Mouse (Mus musculus): Measurements from ENCODE around the gene Vmn2r13. TPM values are rescaled to one million over a fixed set of nuclear protein-coding genes. Genes with fewer than 3 reads are reported as not detected.
"Not testable (repeated sequence)": the region's sequence is repeated elsewhere in the genome, so short reads cannot be mapped to it uniquely, and the experiment has no call there.

Gene Vmn2r13
- polyA plus RNA-seq (2015; fragmentation: Nextera tagmentation; extraction: Ambion mirVana) = not detected in 2 replicates

- 52% methylated on average over 2 of the region's 2 CpGs for WGBS
- ATAC-seq (replicated peaks); H3K27ac ChIP-seq (replicated peaks); H3K4me1 ChIP-seq; H3K4me2 ChIP-seq (replicated peaks); H3K4me3 ChIP-seq; H3K9ac ChIP-seq (replicated peaks); H3K9me3 ChIP-seq; H3K36me3 ChIP-seq; H3K27me3 ChIP-seq: not testable (repeated sequence)
These were observed at the start of gene Vmn2r13 for GRCm38 (mm10) chr5:109192099-109192498. TSS of gene Vmn2r13 (minus strand) at chr5:109192199.

- H3K9ac ChIP-seq (replicated peaks) = no peak within 1 kb of the TSS
- ATAC-seq (replicated peaks) = no peak
- 69% methylated on average over 3 of the region's 3 CpGs for WGBS
- no peak within 1 kb of the TSS for H3K27ac ChIP-seq (replicated peaks)
- no peak within 1 kb of the TSS for H3K4me3 ChIP-seq
- H3K36me3 ChIP-seq = no peaks in the 10 kb centered on the region
- H3K4me2 ChIP-seq (replicated peaks) = no peak within 1 kb of the TSS
- H3K9me3 ChIP-seq = peaks cover 16% of the 10 kb centered on the region; the same call in 1 of the 2 replicates
- no peaks in the 10 kb centered on the region for H3K27me3 ChIP-seq
- H3K4me1 ChIP-seq = no peaks in the 10 kb centered on the region
These were observed 32.6 kb upstream of the Vmn2r13 start, which contains the start of gene Vmn2r14 for GRCm38 (mm10) chr5:109224608-109225007. TSS of gene Vmn2r14 (minus strand) at chr5:109224708.

GRCm38 (mm10) chr5:109166851-109167250 is 25.1 kb downstream of the Vmn2r13 start:
- not testable (repeated sequence) for H3K9me3 ChIP-seq; H3K4me3 ChIP-seq; H3K9ac ChIP-seq (replicated peaks); H3K27me3 ChIP-seq; H3K4me1 ChIP-seq; H3K36me3 ChIP-seq; H3K27ac ChIP-seq (replicated peaks); ATAC-seq (replicated peaks); H3K4me2 ChIP-seq (replicated peaks)
- 85% methylated on average over 4 of the region's 4 CpGs for WGBS

- Histone ChIP-seq H3K4me1 (no peaks in the 10 kb centered on the region), H3K4me3 (no peak overlapping the region), H3K9me3 (peaks cover 5% of the 10 kb centered on the region; the same call in 1 of the 2 replicates), H3K9ac (replicated peaks) (no peak overlapping the region), H3K27ac (replicated peaks) (no peak overlapping the region), H3K27me3 (no peaks in the 10 kb centered on the region), H3K36me3 (no peaks in the 10 kb centered on the region), H3K4me2 (replicated peaks) (no peak overlapping the region)
- WGBS = 85% methylated on average over 5 of the region's 5 CpGs
- no peak for ATAC-seq (replicated peaks)
These were observed 31.9 kb downstream of the Vmn2r13 start for GRCm38 (mm10) chr5:109160121-109160520.

GRCm38 (mm10) chr5:109159576-109159975 is 32.4 kb downstream of the Vmn2r13 start:
- H3K4me2 ChIP-seq (replicated peaks) = not testable (repeated sequence)
- WGBS = 55% methylated on average over 1 of the region's 1 CpGs

GRCm38 (mm10) chr5:109158488-109159485 is 33.2 kb downstream of the Vmn2r13 start:
- WGBS = 79% methylated on average over 14 of the region's 14 CpGs

More at GRCm38 (mm10) chr5:109159576-109159975, 32.4 kb downstream of the Vmn2r13 start:
- not testable (repeated sequence) for H3K36me3 ChIP-seq; H3K4me1 ChIP-seq; ATAC-seq (replicated peaks); H3K9ac ChIP-seq (replicated peaks); H3K4me3 ChIP-seq; H3K27ac ChIP-seq (replicated peaks); H3K27me3 ChIP-seq; H3K9me3 ChIP-seq

GRCm38 (mm10) chr5:109139546-109139945 is 52.5 kb downstream of the Vmn2r13 start:
- Histone ChIP-seq H3K27me3 (no peaks in the 10 kb centered on the region), H3K9ac (replicated peaks) (no peak overlapping the region), H3K9me3 (peaks cover 7% of the 10 kb centered on the region; the same call in 1 of the 2 replicates), H3K36me3 (no peaks in the 10 kb centered on the region), H3K4me2 (replicated peaks) (no peak overlapping the region), H3K4me1 (no peaks in the 10 kb centered on the region), H3K27ac (replicated peaks) (no peak overlapping the region), H3K4me3 (no peak overlapping the region)
- no peak for ATAC-seq (replicated peaks)
- WGBS = 91% methylated on average over 2 of the region's 2 CpGs

More at GRCm38 (mm10) chr5:109158488-109159485, 33.2 kb downstream of the Vmn2r13 start:
- not testable (repeated sequence) for ATAC-seq (replicated peaks); H3K27me3 ChIP-seq; H3K36me3 ChIP-seq; H3K27ac ChIP-seq (replicated peaks); H3K9ac ChIP-seq (replicated peaks); H3K4me3 ChIP-seq; H3K9me3 ChIP-seq; H3K4me1 ChIP-seq; H3K4me2 ChIP-seq (replicated peaks)

- Histone ChIP-seq H3K27me3 (no peaks in the 10 kb centered on the region), H3K4me3 (no peak overlapping the region), H3K4me1 (no peaks in the 10 kb centered on the region), H3K9ac (replicated peaks) (no peak overlapping the region), H3K9me3 (peaks cover 15% of the 10 kb centered on the region; the same call in 1 of the 2 replicates), H3K36me3 (no peaks in the 10 kb centered on the region), H3K4me2 (replicated peaks) (no peak overlapping the region), H3K27ac (replicated peaks) (no peak overlapping the region)
- no peak for ATAC-seq (replicated peaks)
- 75% methylated on average over 2 of the region's 2 CpGs for WGBS
These were observed 55.3 kb downstream of the Vmn2r13 start for GRCm38 (mm10) chr5:109136731-109137130.

Other genes starting within 250 kb of the Vmn2r13 start
- gene Vmn2r10, start 185.7 kb downstream of the Vmn2r13 start, polyA plus RNA-seq (2015; fragmentation: Nextera tagmentation; extraction: Ambion mirVana) = not detected in 2 replicates
- gene Vmn2r11, start 132.6 kb downstream of the Vmn2r13 start, polyA plus RNA-seq (2015; fragmentation: Nextera tagmentation; extraction: Ambion mirVana) = not detected in 2 replicates
- gene Vmn2r12, start 94.2 kb downstream of the Vmn2r13 start, polyA plus RNA-seq (2015; fragmentation: Nextera tagmentation; extraction: Ambion mirVana) = not detected in 2 replicates
- gene Vmn2r14, start 32.5 kb upstream of the Vmn2r13 start, polyA plus RNA-seq (2015; fragmentation: Nextera tagmentation; extraction: Ambion mirVana) = not detected in 2 replicates
- not detected in 2 replicates for gene Vmn2r15, start 105.4 kb upstream of the Vmn2r13 start, polyA plus RNA-seq (2015; fragmentation: Nextera tagmentation; extraction: Ambion mirVana)
- gene Vmn2r16, start 138.0 kb upstream of the Vmn2r13 start, polyA plus RNA-seq (2015; fragmentation: Nextera tagmentation; extraction: Ambion mirVana) = not detected in 2 replicates
- not detected in 2 replicates for gene Vmn2r17, start 227.5 kb upstream of the Vmn2r13 start, polyA plus RNA-seq (2015; fragmentation: Nextera tagmentation; extraction: Ambion mirVana)